9 mouse cellular contexts compared by ENCODE assay signal in the genomic region with DNA sequence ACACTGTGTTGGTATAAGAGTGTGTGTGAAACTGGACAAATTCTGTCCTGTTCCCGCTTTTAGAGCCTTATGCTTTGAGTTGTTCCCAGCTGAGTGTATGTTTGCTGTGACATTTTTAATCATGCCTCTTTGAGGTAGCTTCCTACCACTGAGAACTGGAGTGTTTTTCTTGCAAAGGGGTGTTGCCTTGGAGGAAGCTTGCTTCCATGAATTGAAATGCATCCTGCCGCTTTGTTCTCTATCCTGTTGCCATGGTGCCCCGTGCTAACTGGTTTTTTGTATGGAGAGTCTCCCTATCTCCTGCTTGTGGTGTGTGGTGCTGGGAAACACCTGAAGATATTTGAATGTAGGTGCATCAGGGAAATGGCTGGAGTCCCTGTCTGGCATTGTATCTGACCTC. TPM values are rescaled to one million over a fixed set of nuclear protein-coding genes. Genes with fewer than 3 reads are reported as not detected.
A peak's percentile ranks its signal among the peaks of the same experiment; 100 is the strongest.
DNase-seq lines count a peak whose midpoint lies in the region; ATAC-seq lines count a peak whose summit lies in the region.
"Had no signal": no experiment of that assay in that cellular context is flagged by ENCODE, and none has a peak within 500 bp of the region (broad histone marks: within the 10 kb centered on the region; RNA-seq: fewer than 3 reads in every experiment).

No protein-coding gene starts in this region.

- no peak overlapping the region for H3K4me3 ChIP-seq in lung, embryonic 15.5 days

- no peaks in the 10 kb centered on the region for H3K27me3 ChIP-seq in lung, embryonic 15.5 days

- ATAC-seq in lung, embryonic 15.5 days (ENCODE audit: borderline replicate concordance, extremely low read depth, low FRiP score, low TSS enrichment): no peak
- ATAC-seq in erythroblast, adult 5-6 weeks (replicated peaks; ENCODE audit: low FRiP score, poor library complexity, severe bottlenecking): no peak

- no peaks in the 10 kb centered on the region for H3K9me3 ChIP-seq in lung, embryonic 15.5 days

- H3K9ac ChIP-seq in lung, embryonic 15.5 days: no peak overlapping the region
- H3K9ac ChIP-seq: liver, embryonic 14.5 days had no signal

- no peaks in the 10 kb centered on the region for H3K4me1 ChIP-seq in lung, embryonic 15.5 days

- peak overlapping the region; percentile 4; the same call in 1 of the 2 replicates for H3K4me2 ChIP-seq in lung, embryonic 15.5 days

- H3K36me3 ChIP-seq in lung, embryonic 15.5 days: no peaks in the 10 kb centered on the region

- peak overlapping the region; percentile 72 for H3K27ac ChIP-seq in lung, embryonic 15.5 days
- H3K27ac ChIP-seq: liver, embryonic 14.5 days had no signal

- peak; percentile 9 for DNase-seq in gastrocnemius, postnatal 14 days
- no peak for DNase-seq in gastrocnemius, adult 8-10 months (ENCODE audit: low spot score in 2 of 2)
- DNase-seq in embryo, embryonic 11 days: peak; percentile 42
- peak; percentile 24 for DNase-seq in kidney, adult 11 months
- DNase-seq in urinary bladder, postnatal 10 days (ENCODE audit: low spot score): no peak
- no peak for DNase-seq in ovary, postnatal 14 days (ENCODE audit: low spot score)

- 38% methylated on average over 3 of the region's 3 CpGs for WGBS in lung, embryonic 15.5 days

- intact Hi-C loops in gastrocnemius, postnatal 14 days (cut with DNase I; ENCODE audit: low total_unique reads): no loop called here

RNA-seq across cellular contexts. Expression of a gene that starts 39.1 kb away (rescaled TPM):
- under 1 TPM; 0.39 to 0.66 TPM for total RNA-seq in gastrocnemius, postnatal 14 days (2021)
- total RNA-seq in gastrocnemius, adult 8-10 months (2022): under 1 TPM; 0.34 to 0.52 (median 0.46) TPM
- 0.97 and 2.1 TPM in 2 replicates for polyA plus RNA-seq in lung, embryonic 15.5 days (2015; fragmentation: Nextera tagmentation; extraction: Ambion mirVana)
- total RNA-seq in erythroblast, adult 5-6 weeks (2015; ENCODE audit: low replicate concordance): 700 and 785 TPM in 2 replicates
- 760 and 890 TPM in 2 replicates for total RNA-seq in erythroblast, adult 5-6 weeks (2017; ENCODE audit: low replicate concordance)

Comparison
In these comparisons a context has a peak if more than half of its experiments do, and no peak if none do; other contexts are left out.
1. DNase-seq: peak in gastrocnemius, postnatal 14 days (single experiment), embryo, embryonic 11 days (single experiment) and kidney, adult 11 months (single experiment); none in gastrocnemius, adult 8-10 months (0 of 2), urinary bladder, postnatal 10 days (single experiment) and ovary, postnatal 14 days (single experiment).
2. RNA of a gene that starts 39.1 kb away (total RNA-seq): 700 to 890 TPM in erythroblast, adult 5-6 weeks; 0.39 to 0.66 TPM in gastrocnemius, postnatal 14 days and 0.34 to 0.52 TPM in gastrocnemius, adult 8-10 months; every median in the first group is over 100 times any median in the second.